Mouse (Mus musculus) lung, postnatal 0 days (tissue): ENCODE data around the gene Cygb. TPM values are rescaled to one million over a fixed set of nuclear protein-coding genes. Genes with fewer than 3 reads are reported as not detected.

Experiments used
- ATAC-seq: fragments of 200-750 bp; cut with Nextera tagmentation; 2 replicates; pipeline ENCODE4 v1.8.0; 2017; ENCODE audit warnings: moderate library complexity
- DNase-seq: peaks from one replicate; pipeline ENCODE4 v3.0.0-alpha.2; 2016; ENCODE audit warnings: low spot score
- H3K27ac ChIP-seq: fragments of 300-500 bp; sonication (generic); 2 replicates; pipeline ENCODE4 v1.5.1; 2014; ENCODE audit warnings: antibody characterized with exemption, mild to moderate bottlenecking, low read length, mixed read lengths
- H3K27me3 ChIP-seq: fragments of 300-500 bp; sonication (generic); replicated peaks from 2 replicates; pipeline ENCODE4 v1.6.1; 2014; ENCODE audit warnings: low read length, mixed read lengths; ENCODE audit not compliant: insufficient read depth
- H3K36me3 ChIP-seq: fragments of 300-500 bp; sonication (generic); 2 replicates; pipeline ENCODE4 v1.6.1; 2014; ENCODE audit warnings: low read length, mixed read lengths; ENCODE audit not compliant: insufficient read depth
- H3K4me1 ChIP-seq: fragments of 300-500 bp; sonication (generic); 2 replicates; pipeline ENCODE4 v1.6.1; 2014; ENCODE audit warnings: antibody characterized with exemption, low read depth, low read length, mixed read lengths; ENCODE audit not compliant: insufficient read depth
- H3K4me2 ChIP-seq: fragments of 300-500 bp; sonication (generic); replicated peaks from 2 replicates; pipeline ENCODE4 v1.6.1; 2014; ENCODE audit warnings: low read depth, mild to moderate bottlenecking, low read length, moderate library complexity, mixed read lengths
- H3K4me3 ChIP-seq: fragments of 300-500 bp; sonication (generic); 2 replicates; pipeline ENCODE4 v1.5.1; 2014; ENCODE audit warnings: low read depth, low read length
- H3K9ac ChIP-seq: fragments of 300-500 bp; sonication (generic); replicated peaks from 2 replicates; pipeline ENCODE4 v1.6.1; 2014; ENCODE audit warnings: low read depth, mild to moderate bottlenecking
- H3K9me3 ChIP-seq: fragments of 300-500 bp; sonication (generic); 2 replicates; pipeline ENCODE4 v1.6.1; 2016; ENCODE audit warnings: low read length, mixed read lengths
- CTCF ChIP-seq: IDR thresholded peaks from 2 replicates; pipeline ENCODE4 v1.5.1; 2016; ENCODE audit warnings: antibody characterized with exemption, mild to moderate bottlenecking
- EP300 ChIP-seq: IDR thresholded peaks from 2 replicates; pipeline ENCODE4 v1.6.1; 2016; ENCODE audit warnings: antibody characterized with exemption, mild to moderate bottlenecking, control low read depth
- WGBS: fragments of 180-500 bp; shearing (Covaris S2); extraction: QIAGEN DNeasy Blood & Tissue Kit; methylation state at CpG from one replicate; pipeline ENCODE4 v1.1.7; 2014; 5-methylcytosine and 5-hydroxymethylcytosine counted together
- polyA plus RNA-seq: library from polyadenylated mRNA; unstranded; fragments of >200 nt; fragmentation: Nextera tagmentation; extraction: Ambion mirVana; gene quantifications from 2 replicates; pipeline ENCODE4 v1.2.1, GENCODE M21; 2015

The Cygb gene
- polyA plus RNA-seq, 1 experiment from 2014 or later, result 32.0 TPM

DNA sequence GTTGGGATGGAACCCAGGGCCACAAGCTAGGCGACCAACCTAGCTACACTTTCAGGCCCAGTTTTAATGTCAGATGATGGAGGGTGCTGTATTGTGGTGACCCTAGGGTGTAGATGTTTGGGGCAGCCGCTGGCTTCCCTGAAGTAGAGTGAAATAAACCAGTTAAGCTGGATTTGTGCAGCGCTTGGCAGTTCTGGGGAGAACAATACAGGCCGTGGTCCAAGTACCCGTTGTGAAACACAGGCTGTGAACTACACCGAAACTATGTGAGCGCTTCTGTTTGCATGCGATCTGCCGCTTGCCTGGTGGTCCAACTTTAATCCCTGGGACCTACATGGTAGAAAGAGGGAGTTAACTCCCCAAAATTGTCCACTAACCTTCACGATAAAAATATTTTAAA lies 21.2 kb downstream of the Cygb start:
- Histone ChIP-seq H3K36me3 (no peaks in the 10 kb centered on the region), H3K9ac (no peak overlapping the region), H3K27me3 (no peaks in the 10 kb centered on the region), H3K27ac (peak overlapping the region; percentile 73), H3K4me1 (no peaks in the 10 kb centered on the region), H3K4me3 (no peak overlapping the region), H3K4me2 (no peak overlapping the region), H3K9me3 (no peaks in the 10 kb centered on the region)
- TF ChIP-seq EP300 (no peak), CTCF (no peak)
- peak; percentile 89 for DNase-seq
- peak; percentile 86 for ATAC-seq
- WGBS, result 41% methylated on average over 10 of the region's 10 CpGs

DNA sequence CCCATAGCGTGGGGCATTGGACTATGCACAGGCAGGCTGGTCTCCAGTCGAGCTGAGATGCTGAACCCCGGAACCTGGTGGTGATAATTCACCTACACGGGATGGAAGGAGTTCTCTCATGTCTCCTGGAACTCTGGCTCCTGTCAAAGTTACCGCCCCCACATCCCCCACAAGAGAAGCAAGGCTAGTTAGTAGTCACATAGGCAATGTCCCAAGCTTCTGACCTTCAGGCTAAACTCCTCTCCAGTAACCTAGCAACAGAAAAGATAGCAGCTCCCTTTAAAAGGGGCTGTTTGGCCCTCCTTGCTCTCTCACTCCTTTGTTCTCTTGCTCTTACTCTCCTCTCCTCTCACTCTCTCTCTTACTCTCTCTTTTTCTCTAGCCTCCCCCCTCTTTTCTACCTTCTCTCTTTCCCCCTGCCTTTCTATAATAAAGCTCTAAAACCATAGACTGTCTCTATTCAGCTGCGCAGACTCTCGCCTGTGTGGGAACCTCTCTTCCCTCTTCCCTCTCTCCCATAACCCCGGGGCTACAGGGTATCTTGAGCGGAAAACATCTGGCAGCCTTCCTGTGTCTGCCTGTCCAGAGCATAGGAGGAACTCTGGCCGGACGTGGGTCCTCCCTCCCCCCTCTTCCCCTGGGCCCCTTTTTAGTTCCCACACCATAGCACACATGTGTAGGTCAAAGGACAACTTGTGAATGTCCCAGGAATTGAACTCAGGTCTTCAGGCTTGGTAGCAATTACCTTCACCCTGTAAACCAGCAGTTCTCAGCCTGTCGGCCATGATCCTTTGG lies 23.7 kb downstream of the Cygb start:
- no peak overlapping the region for H3K4me2 ChIP-seq
- ATAC-seq (no peak), DNase-seq (no peak)
- 42% methylated on average over 12 of the region's 12 CpGs for WGBS
- TF ChIP-seq CTCF (no peak), EP300 (no peak)
- H3K4me3 ChIP-seq, result no peak overlapping the region
- H3K27me3 ChIP-seq, result no peaks in the 10 kb centered on the region
- no peaks in the 10 kb centered on the region for H3K4me1 ChIP-seq
- H3K36me3 ChIP-seq, result no peaks in the 10 kb centered on the region
- H3K9me3 ChIP-seq, result no peaks in the 10 kb centered on the region
- no peak overlapping the region for H3K9ac ChIP-seq
- H3K27ac ChIP-seq, result no peak overlapping the region

DNA sequence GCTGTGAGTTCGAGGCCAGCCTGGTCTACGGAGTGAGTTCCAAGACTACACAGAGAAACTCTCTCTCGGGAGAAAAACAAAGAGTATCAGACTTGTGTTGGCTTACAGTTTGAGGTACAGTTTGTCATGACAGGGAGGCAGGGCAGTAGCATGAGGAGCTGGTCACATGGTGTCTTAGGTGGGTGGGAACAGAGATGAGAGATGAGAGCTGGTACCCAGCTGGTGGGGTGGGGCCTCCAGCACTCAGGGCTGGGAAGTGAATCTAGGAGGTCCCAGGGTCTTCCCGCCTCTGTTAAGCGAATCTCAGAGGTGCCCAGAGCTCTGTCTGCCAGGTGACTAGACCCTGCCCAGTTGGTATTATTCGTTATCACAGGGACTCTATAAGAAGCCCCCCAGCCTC lies 24.6 kb downstream of the Cygb start:
- no peaks in the 10 kb centered on the region for H3K27me3 ChIP-seq
- H3K4me3 ChIP-seq, result no peak overlapping the region
- no peak overlapping the region for H3K9ac ChIP-seq
- no peaks in the 10 kb centered on the region for H3K9me3 ChIP-seq
- no peak for TF ChIP-seq EP300
- no peak for TF ChIP-seq CTCF
- no peak overlapping the region for H3K27ac ChIP-seq
- H3K4me1 ChIP-seq, result peaks cover 2% of the 10 kb centered on the region; the same call in 1 of the 2 replicates
- ATAC-seq (no peak), DNase-seq (no peak)
- 84% methylated on average over 6 of the region's 6 CpGs for WGBS
- H3K4me2 ChIP-seq, result no peak overlapping the region
- no peaks in the 10 kb centered on the region for H3K36me3 ChIP-seq

DNA sequence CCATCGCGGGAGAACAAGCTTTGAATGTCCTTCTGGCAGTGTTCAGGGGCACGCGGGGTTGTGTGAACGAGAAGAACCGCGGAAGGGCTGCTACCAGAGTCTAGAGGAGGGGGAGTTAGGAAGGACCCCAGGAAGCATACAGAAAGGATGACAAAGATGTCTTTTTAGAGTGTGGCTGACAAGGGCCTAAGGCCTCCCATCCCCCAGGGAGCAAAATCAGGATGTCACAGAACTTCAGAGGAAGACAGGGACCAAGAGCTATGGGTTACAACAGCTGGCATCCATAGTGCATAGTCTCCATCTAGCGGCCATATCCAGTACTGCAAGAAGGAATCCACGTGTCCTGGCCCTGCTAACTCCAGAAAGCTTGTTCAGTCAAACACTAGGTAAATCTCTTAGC lies 25.4 kb downstream of the Cygb start:
- TF ChIP-seq CTCF, result peak; percentile 99
- TF ChIP-seq EP300, result no peak
- peak; percentile 18 for ATAC-seq
- Histone ChIP-seq H3K4me1 (peaks cover 3% of the 10 kb centered on the region; the same call in 1 of the 2 replicates), H3K4me2 (no peak overlapping the region), H3K9ac (no peak overlapping the region), H3K36me3 (no peaks in the 10 kb centered on the region), H3K9me3 (no peaks in the 10 kb centered on the region), H3K27me3 (no peaks in the 10 kb centered on the region), H3K4me3 (no peak overlapping the region), H3K27ac (no peak overlapping the region)
- peak; percentile 91 for DNase-seq
- WGBS, result 51% methylated on average over 9 of the region's 9 CpGs

DNA sequence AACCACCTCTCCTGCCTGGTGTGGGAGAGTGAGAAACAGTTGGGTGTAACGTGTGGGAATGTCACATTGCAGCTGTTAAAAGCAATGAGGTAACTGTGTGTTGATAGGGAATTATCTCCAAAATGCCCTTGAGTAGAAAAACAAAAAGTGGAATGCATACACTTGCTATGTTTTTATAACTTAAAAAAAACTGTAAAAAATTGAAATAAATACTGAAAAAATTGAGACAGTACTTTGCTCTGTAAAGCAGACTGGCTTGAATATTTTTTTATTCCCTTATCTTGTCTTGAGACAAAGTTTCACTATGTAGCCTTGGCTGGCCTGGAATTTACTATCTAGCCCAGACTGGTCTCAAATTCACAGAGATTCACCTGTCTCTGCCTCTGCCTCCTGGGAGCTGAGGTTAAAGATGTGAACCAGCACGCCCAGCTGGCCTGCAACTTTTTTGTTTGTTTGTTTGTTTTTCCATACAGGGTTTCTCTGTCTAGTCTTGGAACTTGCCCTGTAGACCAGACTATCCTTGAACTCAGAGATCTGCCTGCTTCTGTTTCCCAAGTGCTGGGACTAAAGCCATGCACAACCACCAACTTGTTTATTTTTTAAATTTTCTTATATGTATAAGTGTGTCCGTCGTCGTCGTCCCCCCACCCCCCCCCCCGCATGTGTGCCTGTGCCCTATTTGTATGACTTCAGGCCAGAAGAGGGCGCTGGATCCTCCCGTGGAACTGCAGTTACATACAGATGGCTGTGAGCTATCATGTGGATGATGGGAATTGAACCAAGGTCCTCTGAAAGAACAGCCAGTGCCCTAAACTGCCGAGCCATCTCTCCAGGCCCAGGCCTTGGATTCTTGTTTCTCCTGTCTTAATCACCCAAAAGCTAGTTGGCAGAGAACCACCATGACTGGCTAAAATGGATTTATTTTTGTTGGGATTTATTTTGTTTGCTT lies 26.8 kb downstream of the Cygb start:
- H3K36me3 ChIP-seq, result no peaks in the 10 kb centered on the region
- TF ChIP-seq EP300 (no peak), CTCF (peak; percentile 65)
- no peaks in the 10 kb centered on the region for H3K27me3 ChIP-seq
- H3K4me3 ChIP-seq, result no peak overlapping the region
- no peak overlapping the region for H3K4me2 ChIP-seq
- DNase-seq (no peak), ATAC-seq (no peak)
- 29% methylated on average over 10 of the region's 10 CpGs for WGBS
- H3K4me1 ChIP-seq, result peaks cover 15% of the 10 kb centered on the region
- H3K27ac ChIP-seq, result no peak overlapping the region
- H3K9ac ChIP-seq, result no peak overlapping the region
- no peaks in the 10 kb centered on the region for H3K9me3 ChIP-seq

DNA sequence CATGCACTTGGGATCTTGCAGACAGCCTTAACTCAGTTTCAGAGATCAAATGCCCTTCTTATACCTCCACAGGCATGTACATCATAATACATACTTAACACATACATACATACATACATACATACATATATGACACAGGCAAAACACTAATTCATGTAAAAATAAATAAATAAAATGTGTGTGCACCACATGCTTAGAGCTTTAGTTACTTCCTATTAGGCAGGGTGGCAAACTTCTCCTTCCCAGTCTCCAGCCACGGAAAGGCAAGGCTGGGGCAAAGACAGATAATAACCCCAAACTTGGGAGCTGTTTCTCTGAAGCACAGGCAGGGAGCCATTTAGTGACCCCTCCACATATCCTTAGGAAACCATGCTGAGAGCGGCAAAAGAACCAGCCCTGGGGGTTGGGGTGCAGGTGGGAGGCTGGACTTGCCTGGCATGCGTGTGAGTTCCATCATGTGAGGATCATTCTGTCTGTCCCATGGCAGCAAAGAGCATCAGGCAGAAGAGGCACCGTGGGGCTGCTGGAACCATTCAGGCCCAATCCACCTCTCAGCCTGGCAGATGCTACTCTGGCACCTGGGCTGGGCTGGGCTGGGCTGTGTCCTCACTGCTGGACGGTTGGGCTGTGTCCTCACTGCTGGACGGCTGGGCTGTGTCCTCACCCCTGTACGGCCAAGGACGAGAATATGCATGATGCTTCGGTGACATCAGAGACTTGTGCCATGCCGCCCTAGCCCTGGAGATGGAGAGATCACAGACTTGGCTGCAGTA lies 27.6 kb downstream of the Cygb start, which contains the start of gene Rhbdf2:
Rhbdf2 (minus strand) TSS at position 721 of the 773 bp plus-strand sequence.
- no peaks in the 10 kb centered on the region for H3K9me3 ChIP-seq
- DNase-seq, result no peak
- TF ChIP-seq EP300, result no peak
- TF ChIP-seq CTCF, result no peak
- H3K4me3 ChIP-seq, result no peak within 1 kb of the TSS
- H3K4me2 ChIP-seq, result no peak within 1 kb of the TSS
- no peak within 1 kb of the TSS for H3K9ac ChIP-seq
- no peaks in the 10 kb centered on the region for H3K27me3 ChIP-seq
- WGBS, result 72% methylated on average over 10 of the region's 10 CpGs
- H3K4me1 ChIP-seq, result peaks cover 23% of the 10 kb centered on the region
- no peak for ATAC-seq
- H3K27ac ChIP-seq, result no peak within 1 kb of the TSS
- no peaks in the 10 kb centered on the region for H3K36me3 ChIP-seq
